In the genomic region with DNA sequence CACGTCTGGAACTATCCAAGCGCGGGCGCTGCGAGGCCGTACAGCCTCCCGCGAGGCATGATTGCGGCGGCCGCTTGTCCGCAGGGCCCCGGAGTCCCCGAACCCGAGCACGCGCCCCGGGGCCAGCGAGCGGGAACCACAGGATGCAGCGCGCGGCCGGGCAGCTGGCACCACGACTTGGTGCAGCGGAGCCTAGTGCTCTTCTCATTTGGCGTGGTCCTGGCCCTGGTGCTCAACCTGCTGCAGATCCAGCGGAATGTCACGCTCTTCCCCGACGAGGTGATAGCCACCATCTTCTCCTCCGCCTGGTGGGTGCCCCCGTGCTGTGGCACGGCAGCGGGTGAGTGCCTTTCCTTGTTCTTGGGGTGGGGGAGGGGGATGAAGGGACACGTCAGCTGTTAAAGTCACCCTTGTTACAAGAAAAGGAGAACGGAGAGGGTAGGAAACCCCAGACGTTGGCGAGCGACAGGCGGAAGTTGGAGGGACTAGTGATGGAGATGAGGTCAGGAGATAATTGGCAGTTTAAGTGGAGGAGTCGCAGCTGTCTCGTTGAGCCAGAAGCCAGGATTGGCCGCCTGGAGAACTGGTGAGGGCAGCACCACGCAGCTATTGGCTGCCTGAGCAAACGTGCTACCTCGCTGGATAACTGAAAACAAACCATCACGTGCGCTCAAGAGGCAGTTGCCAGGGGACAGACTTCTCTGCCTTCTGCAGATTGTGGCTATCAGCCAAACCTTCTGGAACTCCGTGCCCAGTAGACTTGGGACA, we compare ENCODE assay signal across 7 mouse cellular contexts. TPM values are rescaled to one million over a fixed set of nuclear protein-coding genes. Genes with fewer than 3 reads are reported as not detected.
DNase-seq lines count a peak whose midpoint lies in the region; ATAC-seq lines count a peak whose summit lies in the region.

No protein-coding gene starts in this region.

- H3K4me2 ChIP-seq in midbrain, embryonic 13.5 days (replicated peaks): peak overlapping the region; percentile 99

- ATAC-seq in granulocyte monocyte progenitor cell, adult 5-6 weeks (replicated peaks; ENCODE audit: poor library complexity, severe bottlenecking): peak; percentile 68
- peak; percentile 84 for ATAC-seq in midbrain, embryonic 13.5 days

- H3K27ac ChIP-seq in embryonic facial prominence, embryonic 10.5 days (replicated peaks): peak overlapping the region; percentile 97
- H3K27ac ChIP-seq in limb, embryonic 10.5 days: peak overlapping the region; percentile 95
- peak overlapping the region; percentile 98 for H3K27ac ChIP-seq in midbrain, embryonic 13.5 days

- peaks cover 39% of the 10 kb centered on the region for H3K4me1 ChIP-seq in embryonic facial prominence, embryonic 10.5 days
- peaks cover 26% of the 10 kb centered on the region for H3K4me1 ChIP-seq in limb, embryonic 10.5 days
- peaks cover 44% of the 10 kb centered on the region for H3K4me1 ChIP-seq in midbrain, embryonic 13.5 days (replicated peaks)

- WGBS in embryonic facial prominence, embryonic 10.5 days: under 1% methylated on average over 50 of the region's 50 CpGs
- WGBS in limb, embryonic 10.5 days: under 1% methylated on average over 50 of the region's 50 CpGs
- WGBS in midbrain, embryonic 13.5 days: 1% methylated on average over 50 of the region's 50 CpGs

- H3K9me3 ChIP-seq in embryonic facial prominence, embryonic 10.5 days: no peaks in the 10 kb centered on the region
- no peaks in the 10 kb centered on the region for H3K9me3 ChIP-seq in limb, embryonic 10.5 days (replicated peaks)
- H3K9me3 ChIP-seq in midbrain, embryonic 13.5 days: no peaks in the 10 kb centered on the region

- peak overlapping the region; percentile 89 for H3K4me3 ChIP-seq in embryonic facial prominence, embryonic 10.5 days
- peak overlapping the region; percentile 73 for H3K4me3 ChIP-seq in limb, embryonic 10.5 days
- peak overlapping the region; percentile 87 for H3K4me3 ChIP-seq in midbrain, embryonic 13.5 days (replicated peaks)

- no peaks in the 10 kb centered on the region for H3K27me3 ChIP-seq in embryonic facial prominence, embryonic 10.5 days (replicated peaks; ENCODE audit: low read depth, poor library complexity, severe bottlenecking)
- no peaks in the 10 kb centered on the region for H3K27me3 ChIP-seq in limb, embryonic 10.5 days (ENCODE audit: low read depth, poor library complexity, severe bottlenecking)
- H3K27me3 ChIP-seq in midbrain, embryonic 13.5 days: no peaks in the 10 kb centered on the region

- peaks cover 41% of the 10 kb centered on the region for H3K36me3 ChIP-seq in embryonic facial prominence, embryonic 10.5 days (replicated peaks)
- H3K36me3 ChIP-seq in limb, embryonic 10.5 days: peaks cover 39% of the 10 kb centered on the region
- H3K36me3 ChIP-seq in midbrain, embryonic 13.5 days: peaks cover 36% of the 10 kb centered on the region

- DNase-seq in adrenal gland, postnatal 10 days: peak; percentile 85
- DNase-seq in embryonic facial prominence, embryonic 10.5 days (ENCODE audit: low spot score): peak; percentile 90
- peak; percentile 96 for DNase-seq in kidney, adult 11 months
- peak; percentile 81 for DNase-seq in limb, embryonic 10.5 days (ENCODE audit: low spot score)
- DNase-seq in spleen, adult 12 weeks (ENCODE audit: low spot score): peak; percentile 67

- peak overlapping the region; percentile 92 for H3K9ac ChIP-seq in midbrain, embryonic 13.5 days (replicated peaks)

RNA-seq across cellular contexts. Expression of gene Insig1, which starts 0.5 kb away (rescaled TPM):
- total RNA-seq in adrenal gland, postnatal 10 days (2021): 10 to 100 TPM; 67.2 to 71.2 TPM
- polyA plus RNA-seq in embryonic facial prominence, embryonic 10.5 days (2016; fragmentation: Nextera tagmentation; extraction: Ambion mirVana): 88.0 and 88.2 TPM in 2 replicates
- 10.4 and 12.1 TPM in 2 replicates for total RNA-seq in granulocyte monocyte progenitor cell, adult 5-6 weeks (2014; fragmentation: Nextera tagmentation)
- 32.9 and 34.2 TPM in 2 replicates for total RNA-seq in granulocyte monocyte progenitor cell, adult 5-6 weeks (2017)
- polyA plus RNA-seq in limb, embryonic 10.5 days (2016; fragmentation: Nextera tagmentation; extraction: Ambion mirVana): 78.8 and 91.0 TPM in 2 replicates
- polyA plus RNA-seq in midbrain, embryonic 13.5 days (2015; fragmentation: Nextera tagmentation; extraction: Ambion mirVana): 87.8 and 97.1 TPM in 2 replicates

Comparison
In these comparisons a context has a peak if more than half of its experiments do, and no peak if none do; other contexts are left out.
1. Peak in every context shown above with its lines: DNase-seq, ATAC-seq, H3K4me3 ChIP-seq and H3K27ac ChIP-seq.